9 mouse cellular contexts compared by ENCODE assay signal in genomic region chr4:101717367-101718121, GRCm38 (mm10). TPM values are rescaled to one million over a fixed set of nuclear protein-coding genes. Genes with fewer than 3 reads are reported as not detected.
DNase-seq lines count a peak whose midpoint lies in the region; ATAC-seq and TF ChIP-seq lines count a peak whose summit lies in the region.
"Had no signal": no experiment of that assay in that cellular context is flagged by ENCODE, and none has a peak within 500 bp of the region (broad histone marks: within the 10 kb centered on the region; RNA-seq: fewer than 3 reads in every experiment).

Gene Lepr (plus strand): TSS chr4:101717404.

- peak; percentile 62 for ATAC-seq in lung, embryonic 16.5 days (ENCODE audit: low read depth)
- ATAC-seq in stomach, embryonic 15.5 days (ENCODE audit: insufficient read depth, low FRiP score, low read depth) = no peak; the same call in 1 of the 2 replicates

- H3K4me1 ChIP-seq in bone marrow, adult 2 months (ENCODE audit: control insufficient read depth, insufficient read depth, low read length) = no peaks in the 10 kb centered on the region
- no peaks in the 10 kb centered on the region; the same call in 1 of the 2 replicates for H3K4me1 ChIP-seq in heart, adult 2 months (ENCODE audit: control insufficient read depth, insufficient read depth, low read length)
- H3K4me1 ChIP-seq in kidney, adult 2 months (ENCODE audit: control insufficient read depth, insufficient read depth, low read length) = no peaks in the 10 kb centered on the region
- peaks cover 9% of the 10 kb centered on the region; the same call in 1 of the 2 replicates for H3K4me1 ChIP-seq in lung, embryonic 16.5 days (replicated peaks; ENCODE audit: control insufficient read depth, insufficient read depth, low read length)
- H3K4me1 ChIP-seq in stomach, embryonic 15.5 days = peaks cover 6% of the 10 kb centered on the region; the same call in 1 of the 2 replicates

- no peak for TF ChIP-seq POLR2A in bone marrow, adult 2 months (IDR thresholded peaks at IDR 0.05; ENCODE audit: borderline replicate concordance, control insufficient read depth, low read depth, low read length)
- TF ChIP-seq POLR2A in heart, adult 2 months (IDR thresholded peaks at IDR 0.05; ENCODE audit: insufficient read depth, low read depth, low read length) = no peak
- no peak for TF ChIP-seq POLR2A in kidney, adult 2 months (IDR thresholded peaks at IDR 0.05; ENCODE audit: low read depth, low read length)

- no peaks in the 10 kb centered on the region for H3K9me3 ChIP-seq in lung, embryonic 16.5 days (ENCODE audit: control insufficient read depth, low read length)
- no peaks in the 10 kb centered on the region for H3K9me3 ChIP-seq in stomach, embryonic 15.5 days

- intact Hi-C loops in heart, adult 2 months (cut with DNase I) = loop anchor here (5.0 kb wide), 1 partner anchor 40 kb away; no protein-coding TSS in a partner anchor

- no peak within 1 kb of the TSS for H3K4me3 ChIP-seq in bone marrow, adult 2 months (replicated peaks; ENCODE audit: control insufficient read depth, low read depth, low read length)
- H3K4me3 ChIP-seq in heart, adult 2 months = peak within 1 kb of the TSS; percentile 52
- H3K4me3 ChIP-seq in kidney, adult 2 months (ENCODE audit: insufficient read depth, low read depth, low read length) = peak within 1 kb of the TSS; percentile 58
- H3K4me3 ChIP-seq in lung, embryonic 16.5 days (ENCODE audit: low read length) = peak within 1 kb of the TSS; percentile 60
- peak within 1 kb of the TSS; percentile 44 for H3K4me3 ChIP-seq in stomach, embryonic 15.5 days (replicated peaks)

- H3K36me3 ChIP-seq in heart, adult 2 months (ENCODE audit: control insufficient read depth, insufficient read depth, low read length) = no peaks in the 10 kb centered on the region
- no peaks in the 10 kb centered on the region for H3K36me3 ChIP-seq in kidney, adult 2 months (ENCODE audit: control insufficient read depth, insufficient read depth, low read length)
- no peaks in the 10 kb centered on the region for H3K36me3 ChIP-seq in lung, embryonic 16.5 days (ENCODE audit: control insufficient read depth, insufficient read depth, low read length)
- H3K36me3 ChIP-seq in stomach, embryonic 15.5 days = no peaks in the 10 kb centered on the region

- no peak for TF ChIP-seq EP300 in heart, adult 2 months (IDR thresholded peaks at IDR 0.05; ENCODE audit: insufficient read depth, low read depth, low read length)

- H3K4me2 ChIP-seq in lung, embryonic 16.5 days (ENCODE audit: low read depth, low read length) = peak within 1 kb of the TSS; percentile 93
- peak within 1 kb of the TSS; percentile 70 for H3K4me2 ChIP-seq in stomach, embryonic 15.5 days

- DNase-seq in layer of hippocampus, adult 11-12 months (ENCODE audit: low spot score) = peak; percentile 2
- DNase-seq in layer of hippocampus, adult 18-20 months (ENCODE audit: low spot score in 2 of 2) = no peak
- DNase-seq in heart, adult 2 months = peak; percentile 17 to 35
- peak; percentile 24 for DNase-seq in kidney, adult 2 months
- no peak for DNase-seq in cerebellum, adult 11 months

- no peaks in the 10 kb centered on the region for H3K79me2 ChIP-seq in heart, adult 2 months (replicated peaks; ENCODE audit: control insufficient read depth, insufficient read depth, low read length)

- H3K27me3 ChIP-seq in heart, adult 2 months (ENCODE audit: control insufficient read depth, insufficient read depth, low read length) = peaks cover 3% of the 10 kb centered on the region
- H3K27me3 ChIP-seq in kidney, adult 2 months (replicated peaks; ENCODE audit: control insufficient read depth, insufficient read depth, low read length) = no peaks in the 10 kb centered on the region
- no peaks in the 10 kb centered on the region for H3K27me3 ChIP-seq in lung, embryonic 16.5 days (ENCODE audit: control insufficient read depth, insufficient read depth, low read depth, low read length)
- 0 out of 2 replicates have a peak, but pooled peaks cover 7% of the 10 kb centered on the region for H3K27me3 ChIP-seq in stomach, embryonic 15.5 days (replicated peaks)

- no peak for TF ChIP-seq CTCF in bone marrow, adult 2 months (IDR thresholded peaks at IDR 0.05; ENCODE audit: control insufficient read depth, insufficient read depth, low read length)
- TF ChIP-seq CTCF in heart, adult 2 months (IDR thresholded peaks at IDR 0.05) = no peak
- TF ChIP-seq CTCF in kidney, adult 2 months (conservative IDR thresholded peaks at IDR 0.05; ENCODE audit: insufficient read depth, insufficient read length, low read depth, low read length) = no peak

- peak within 1 kb of the TSS; percentile 14; the same call in 1 of the 2 replicates for H3K27ac ChIP-seq in bone marrow, adult 2 months (ENCODE audit: control insufficient read depth, insufficient read depth, low read depth, low read length, poor library complexity)
- H3K27ac ChIP-seq in heart, adult 2 months = peak within 1 kb of the TSS; percentile 15; the same call in 1 of the 2 replicates
- no peak within 1 kb of the TSS; the same call in 1 of the 2 replicates for H3K27ac ChIP-seq in kidney, adult 2 months (ENCODE audit: insufficient read depth, low read depth, low read length)
- H3K27ac ChIP-seq in lung, embryonic 16.5 days (ENCODE audit: low read length) = no peak within 1 kb of the TSS
- H3K27ac ChIP-seq in stomach, embryonic 15.5 days = no peak within 1 kb of the TSS

- 0 out of 2 replicates have a peak within 1 kb of the TSS, but pooled peaks have one; percentile 54 for H3K9ac ChIP-seq in heart, adult 2 months (ENCODE audit: low read depth, low read length)
- peak within 1 kb of the TSS; percentile 68 for H3K9ac ChIP-seq in lung, embryonic 16.5 days (ENCODE audit: low read length)
- H3K9ac ChIP-seq in stomach, embryonic 15.5 days = no peak within 1 kb of the TSS

- 3% methylated on average over 50 of the region's 50 CpGs for WGBS in bone marrow, adult 2 months
- WGBS in heart, adult 2 months = 3% methylated on average over 50 of the region's 50 CpGs
- 2% methylated on average over 50 of the region's 50 CpGs for WGBS in kidney, adult 2 months
- under 1% methylated on average over 47 of the region's 50 CpGs for WGBS in lung, embryonic 16.5 days
- WGBS in stomach, embryonic 15.5 days = under 1% methylated on average over 50 of the region's 50 CpGs

RNA-seq across cellular contexts. Expression of gene Lepr, which starts in this region (rescaled TPM):
- 1 to 10 TPM; 1.7 to 2.4 TPM for total RNA-seq in layer of hippocampus, adult 18-20 months (2021)
- 5.8 and 8.3 TPM in 2 replicates for polyA plus RNA-seq in bone marrow, adult 2 months (2011; ENCODE audit: insufficient read depth, insufficient read length, low replicate concordance, missing spikeins)
- 1 to 10 TPM; 3.2 to 3.9 TPM for total RNA-seq in heart, adult 2 months (2021)
- 0.80 and 2.0 TPM in 2 replicates for polyA plus RNA-seq in heart, adult 2 months (2012; rRNA removed)
- 3.5 and 5.3 TPM in 2 replicates for polyA plus RNA-seq in kidney, adult 2 months (2012; rRNA removed)
- 6.6 and 8.5 TPM in 2 replicates for polyA plus RNA-seq in lung, embryonic 16.5 days (2015; fragmentation: Nextera tagmentation; extraction: Ambion mirVana)
- polyA plus RNA-seq in stomach, embryonic 15.5 days (2015; fragmentation: Nextera tagmentation; extraction: Ambion mirVana) = 2.3 and 3.0 TPM in 2 replicates
- total RNA-seq: MEL had no signal

Comparison
In these comparisons a context has a peak if more than half of its experiments do, and no peak if none do; other contexts are left out.
1. DNase-seq: peak in layer of hippocampus, adult 11-12 months (single experiment), heart, adult 2 months (2 of 2) and kidney, adult 2 months (single experiment); none in layer of hippocampus, adult 18-20 months (0 of 2) and cerebellum, adult 11 months (single experiment).
2. H3K27ac ChIP-seq: peak in bone marrow, adult 2 months (single experiment) and heart, adult 2 months (single experiment); none in kidney, adult 2 months (single experiment), lung, embryonic 16.5 days (single experiment) and stomach, embryonic 15.5 days (single experiment).